Mouse (Mus musculus): ENCODE measurements around the gene Rab3il1. TPM values are rescaled to one million over a fixed set of nuclear protein-coding genes. Genes with fewer than 3 reads are reported as not detected.

Rab3il1 gene
- polyA plus RNA-seq, 1 experiment from 2014 or later = 24.5 TPM

DNA sequence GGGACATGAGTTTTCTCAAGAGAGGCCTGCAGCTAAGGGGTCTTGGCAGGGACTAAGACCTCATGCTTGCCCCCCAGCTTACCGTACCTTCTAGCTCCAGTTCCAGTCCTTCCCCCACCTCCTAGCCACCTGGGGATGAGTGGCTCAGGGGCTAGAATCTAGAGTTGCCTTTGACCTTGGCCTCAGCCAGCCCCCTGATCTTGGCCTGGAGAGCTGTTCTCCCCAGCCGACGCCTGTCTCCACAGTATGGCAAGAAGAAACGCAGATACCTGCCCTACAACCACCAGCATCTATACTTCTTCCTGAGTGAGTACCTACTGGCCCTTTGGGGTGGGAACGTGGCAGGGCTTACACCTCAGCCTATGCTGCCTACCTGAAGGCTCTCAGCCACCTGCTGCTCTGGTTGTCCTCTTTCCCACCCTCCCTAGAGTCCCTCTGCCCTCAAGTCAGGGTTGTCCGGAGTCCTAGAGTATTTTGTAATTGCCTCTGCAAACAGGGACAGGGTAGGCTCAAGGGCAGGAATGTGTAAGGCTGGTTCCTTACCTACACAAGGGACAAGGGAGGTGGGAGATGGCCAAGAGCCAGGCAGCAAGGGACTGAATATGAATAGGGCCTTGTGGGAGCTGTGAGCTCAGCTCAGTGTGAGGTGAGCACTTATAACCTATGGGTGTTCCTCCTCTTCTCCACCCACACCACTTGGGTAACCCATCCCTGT is 53.0 kb downstream of the Rab3il1 start:
- H3K4me1 ChIP-seq = no peaks in the 10 kb centered on the region
- no peak for ATAC-seq (replicated peaks)
- no peak overlapping the region for H3K4me2 ChIP-seq
- 88% methylated on average over 6 of the region's 6 CpGs for WGBS
- no peaks in the 10 kb centered on the region for H3K27me3 ChIP-seq (replicated peaks)
- no peaks in the 10 kb centered on the region for H3K9me3 ChIP-seq
- H3K36me3 ChIP-seq (replicated peaks) = peaks cover 3% of the 10 kb centered on the region; the same call in 1 of the 2 replicates
- H3K9ac ChIP-seq = no peak overlapping the region
- no peak overlapping the region for H3K27ac ChIP-seq
- no peak overlapping the region for H3K4me3 ChIP-seq

DNA sequence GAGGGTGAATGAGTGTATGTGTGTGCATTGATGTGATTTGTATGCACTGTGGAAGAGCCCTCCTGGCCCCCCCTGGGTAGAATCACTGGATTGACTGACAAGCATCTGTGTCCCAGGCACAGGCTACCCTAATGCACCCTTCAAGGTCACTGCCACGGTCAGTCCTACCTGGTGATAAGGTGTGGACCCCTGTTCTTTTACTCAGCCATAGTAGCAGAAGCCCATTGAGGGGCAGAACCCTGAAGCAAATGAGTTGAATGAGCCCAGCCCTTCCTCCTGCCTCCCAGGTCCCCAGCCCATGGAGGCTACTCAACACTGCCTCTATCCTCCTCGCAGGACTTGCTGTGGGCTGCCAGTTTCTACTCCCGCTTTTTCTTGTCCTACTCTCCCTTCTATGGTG is 53.8 kb downstream of the Rab3il1 start:
- H3K27me3 ChIP-seq (replicated peaks) = no peaks in the 10 kb centered on the region
- no peaks in the 10 kb centered on the region for H3K9me3 ChIP-seq
- peaks cover 3% of the 10 kb centered on the region; the same call in 1 of the 2 replicates for H3K36me3 ChIP-seq (replicated peaks)
- no peak overlapping the region for H3K27ac ChIP-seq
- WGBS = 81% methylated on average over 3 of the region's 3 CpGs
- H3K4me3 ChIP-seq = no peak overlapping the region
- H3K4me1 ChIP-seq = no peaks in the 10 kb centered on the region
- no peak overlapping the region for H3K4me2 ChIP-seq
- ATAC-seq (replicated peaks) = no peak
- H3K9ac ChIP-seq = no peak overlapping the region

DNA sequence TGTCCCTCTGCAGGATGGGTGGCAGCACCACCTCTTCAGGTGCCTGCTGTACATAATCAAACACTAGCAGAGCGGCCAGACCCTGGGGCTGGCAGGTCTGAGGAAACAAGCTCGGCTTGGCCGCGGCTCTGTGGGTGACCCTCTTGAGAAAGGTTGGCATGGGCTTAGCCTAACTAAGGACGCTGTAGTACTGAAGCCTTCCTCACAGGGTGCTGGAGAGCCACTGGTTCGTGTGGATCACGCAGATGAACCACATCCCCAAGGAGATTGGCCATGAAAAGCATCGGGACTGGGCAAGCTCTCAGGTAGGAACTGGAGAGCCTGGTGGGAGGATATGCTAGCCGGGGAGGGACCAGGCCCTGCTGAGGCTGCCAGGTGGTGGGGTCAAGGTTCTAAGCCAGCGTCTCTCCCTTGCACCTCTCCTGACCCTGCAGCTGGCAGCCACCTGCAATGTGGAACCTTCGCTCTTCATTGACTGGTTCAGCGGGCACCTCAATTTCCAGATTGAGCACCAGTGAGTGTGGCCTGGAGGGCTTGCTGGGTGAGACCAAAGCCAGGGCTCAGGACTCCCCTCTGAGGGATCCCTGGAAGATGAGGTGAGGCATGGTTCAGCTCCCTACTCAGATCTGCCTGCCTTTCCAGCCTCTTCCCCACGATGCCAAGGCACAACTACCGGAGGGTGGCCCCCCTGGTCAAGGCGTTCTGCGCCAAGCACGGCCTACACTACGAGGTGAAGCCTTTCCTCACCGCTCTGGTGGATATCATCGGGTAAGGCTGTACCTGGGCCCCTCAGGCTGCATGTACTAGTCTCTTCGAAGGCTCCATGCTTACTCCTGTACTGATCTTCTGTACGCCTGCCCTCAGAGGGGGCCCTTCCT is 54.6 kb downstream of the Rab3il1 start:
- Histone ChIP-seq H3K36me3 (replicated peaks) (peaks cover 3% of the 10 kb centered on the region; the same call in 1 of the 2 replicates), H3K9me3 (no peaks in the 10 kb centered on the region), H3K27ac (no peak overlapping the region), H3K27me3 (replicated peaks) (no peaks in the 10 kb centered on the region), H3K4me3 (no peak overlapping the region), H3K9ac (no peak overlapping the region), H3K4me2 (no peak overlapping the region), H3K4me1 (peaks cover 4% of the 10 kb centered on the region; the same call in 1 of the 2 replicates)
- WGBS = 85% methylated on average over 22 of the region's 22 CpGs
- ATAC-seq (replicated peaks) = no peak

DNA sequence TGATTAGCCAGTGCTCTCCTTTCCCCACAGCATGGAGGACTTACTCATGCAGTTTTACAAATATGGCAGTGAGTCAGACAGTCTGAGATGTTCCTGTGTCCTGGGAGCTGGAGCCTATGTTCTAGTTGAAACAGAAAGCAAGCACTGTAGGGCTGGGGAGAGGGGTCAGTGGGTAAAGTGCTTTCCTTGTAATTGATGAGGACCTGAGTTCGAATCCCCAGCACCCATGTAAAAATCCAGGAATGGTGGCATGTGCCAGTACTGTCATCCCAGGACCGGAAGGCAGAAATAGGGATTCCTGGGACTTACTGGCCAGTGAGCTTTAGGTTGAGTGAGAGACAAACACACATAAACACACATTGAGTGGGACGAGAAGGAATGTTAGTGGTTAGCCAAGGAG is 55.2 kb downstream of the Rab3il1 start:
- ATAC-seq (replicated peaks) = no peak
- H3K4me3 ChIP-seq = no peak overlapping the region
- 90% methylated on average over 3 of the region's 3 CpGs for WGBS

DNA sequence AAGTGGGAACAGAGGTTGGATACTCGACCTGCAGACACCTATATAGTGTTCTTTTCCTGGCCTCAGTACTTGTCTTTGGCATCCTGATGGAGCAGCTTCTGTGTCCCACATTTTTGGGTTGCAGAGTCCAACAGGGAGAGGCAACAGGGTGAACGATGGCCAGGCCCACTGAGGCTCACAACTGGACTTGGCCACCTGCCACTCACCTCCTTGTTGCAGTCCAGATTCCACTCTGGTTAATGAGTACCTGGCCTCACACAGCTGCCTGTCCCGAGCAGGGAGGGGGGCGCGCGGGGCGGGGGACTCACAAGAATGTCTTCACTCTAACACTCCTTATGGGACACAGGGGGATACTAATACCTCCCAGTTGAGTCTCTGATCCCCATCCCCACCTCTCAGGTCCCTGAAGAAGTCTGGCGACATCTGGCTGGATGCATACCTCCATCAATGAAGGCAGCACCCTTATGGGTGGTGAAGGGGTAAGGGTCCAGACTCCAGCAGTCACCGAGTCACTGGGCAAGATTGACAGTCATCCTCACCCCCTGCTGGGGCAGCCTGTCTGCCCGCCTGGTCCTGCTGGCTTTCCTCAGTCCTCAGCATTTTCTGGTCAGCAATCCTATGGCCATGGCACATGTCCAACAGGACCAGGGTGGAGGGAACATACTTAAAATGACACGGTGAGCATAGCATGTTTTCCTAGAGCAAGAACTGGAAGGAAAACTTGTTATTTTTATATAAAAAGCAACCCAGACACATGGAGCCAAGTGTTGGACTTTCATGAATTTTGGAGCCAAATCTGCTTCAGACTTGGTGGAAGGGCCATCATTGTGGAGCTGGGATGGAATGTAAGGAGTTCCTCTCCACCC is 56.2 kb downstream of the Rab3il1 start:
- peaks cover 3% of the 10 kb centered on the region; the same call in 1 of the 2 replicates for H3K36me3 ChIP-seq (replicated peaks)
- no peak for ATAC-seq (replicated peaks)
- no peak overlapping the region for H3K4me3 ChIP-seq
- H3K4me1 ChIP-seq = peaks cover 4% of the 10 kb centered on the region; the same call in 1 of the 2 replicates
- H3K27me3 ChIP-seq (replicated peaks) = no peaks in the 10 kb centered on the region
- 76% methylated on average over 11 of the region's 11 CpGs for WGBS
- no peak overlapping the region for H3K9ac ChIP-seq
- no peak overlapping the region for H3K27ac ChIP-seq
- no peaks in the 10 kb centered on the region for H3K9me3 ChIP-seq
- no peak overlapping the region for H3K4me2 ChIP-seq

More for the DNA sequence above, 55.2 kb downstream of the Rab3il1 start:
- Histone ChIP-seq H3K27me3 (replicated peaks) (no peaks in the 10 kb centered on the region), H3K27ac (no peak overlapping the region), H3K9ac (no peak overlapping the region), H3K4me2 (no peak overlapping the region), H3K4me1 (peaks cover 4% of the 10 kb centered on the region; the same call in 1 of the 2 replicates), H3K36me3 (replicated peaks) (peaks cover 3% of the 10 kb centered on the region; the same call in 1 of the 2 replicates), H3K9me3 (no peaks in the 10 kb centered on the region)

- Histone ChIP-seq H3K9ac (no peak overlapping the region), H3K27me3 (replicated peaks) (no peaks in the 10 kb centered on the region), H3K27ac (no peak overlapping the region), H3K36me3 (replicated peaks) (peaks cover 3% of the 10 kb centered on the region; the same call in 1 of the 2 replicates), H3K4me1 (peaks cover 4% of the 10 kb centered on the region; the same call in 1 of the 2 replicates), H3K4me2 (no peak overlapping the region), H3K4me3 (no peak overlapping the region), H3K9me3 (no peaks in the 10 kb centered on the region)
- 87% methylated on average over 1 of the region's 1 CpGs for WGBS
- no peak for ATAC-seq (replicated peaks)
These were observed 56.9 kb downstream of the Rab3il1 start for GRCm38 (mm10) chr19:10058352-10058825.

GRCm38 (mm10) chr19:10058876-10059427 is 57.5 kb downstream of the Rab3il1 start:
- Histone ChIP-seq H3K36me3 (replicated peaks) (peaks cover 3% of the 10 kb centered on the region; the same call in 1 of the 2 replicates), H3K27me3 (replicated peaks) (no peaks in the 10 kb centered on the region), H3K4me1 (peaks cover 4% of the 10 kb centered on the region; the same call in 1 of the 2 replicates), H3K9me3 (no peaks in the 10 kb centered on the region), H3K9ac (no peak overlapping the region), H3K4me2 (no peak overlapping the region), H3K4me3 (no peak overlapping the region), H3K27ac (no peak overlapping the region)
- 50% methylated on average over 9 of the region's 9 CpGs for WGBS
- no peak for ATAC-seq (replicated peaks)

GRCm38 (mm10) chr19:10059911-10060567 is 58.6 kb downstream of the Rab3il1 start:
- no peaks in the 10 kb centered on the region for H3K27me3 ChIP-seq (replicated peaks)
- peaks cover 4% of the 10 kb centered on the region; the same call in 1 of the 2 replicates for H3K4me1 ChIP-seq
- no peak overlapping the region for H3K4me3 ChIP-seq
- H3K9me3 ChIP-seq = no peaks in the 10 kb centered on the region
- H3K27ac ChIP-seq = 0 out of 2 replicates have a peak overlapping the region, but pooled peaks have one; percentile 40
- no peak overlapping the region for H3K4me2 ChIP-seq
- peaks cover 6% of the 10 kb centered on the region; the same call in 1 of the 2 replicates for H3K36me3 ChIP-seq (replicated peaks)
- H3K9ac ChIP-seq = no peak overlapping the region
- ATAC-seq (replicated peaks) = peak; percentile 72
- 55% methylated on average over 10 of the region's 10 CpGs for WGBS

- Histone ChIP-seq H3K4me1 (peaks cover 4% of the 10 kb centered on the region; the same call in 1 of the 2 replicates), H3K27me3 (replicated peaks) (no peaks in the 10 kb centered on the region), H3K9ac (no peak overlapping the region), H3K4me3 (no peak overlapping the region), H3K36me3 (replicated peaks) (peaks cover 15% of the 10 kb centered on the region; the same call in 1 of the 2 replicates), H3K27ac (peak overlapping the region; percentile 46), H3K4me2 (no peak overlapping the region), H3K9me3 (no peaks in the 10 kb centered on the region)
- no peak for ATAC-seq (replicated peaks)
- 43% methylated on average over 8 of the region's 8 CpGs for WGBS
These were observed 59.5 kb downstream of the Rab3il1 start for GRCm38 (mm10) chr19:10060783-10061590.

DNA sequence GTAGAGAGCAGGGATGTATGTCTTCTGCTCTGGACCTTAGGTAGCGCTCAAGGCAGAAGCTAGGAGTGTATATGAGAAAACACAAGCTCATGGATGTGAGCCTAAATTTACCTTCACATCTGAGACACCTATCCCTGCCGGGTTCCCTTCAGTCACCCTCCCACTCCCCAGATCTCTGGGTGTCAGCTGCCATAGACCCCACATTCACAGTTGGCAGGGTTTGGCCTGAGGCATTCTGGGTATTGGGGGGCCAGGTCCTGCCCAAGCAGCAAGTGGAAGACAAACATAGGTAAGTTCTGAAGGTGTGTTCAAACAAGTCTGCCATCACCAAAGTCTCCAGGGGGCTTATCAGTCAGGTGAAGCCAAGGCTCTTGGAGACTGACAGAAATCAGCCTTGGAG is 60.2 kb downstream of the Rab3il1 start:
- Histone ChIP-seq H3K27ac (peak overlapping the region; percentile 46), H3K4me2 (no peak overlapping the region), H3K36me3 (replicated peaks) (peaks cover 17% of the 10 kb centered on the region), H3K9me3 (no peaks in the 10 kb centered on the region), H3K9ac (no peak overlapping the region), H3K4me3 (no peak overlapping the region), H3K27me3 (replicated peaks) (no peaks in the 10 kb centered on the region), H3K4me1 (peaks cover 4% of the 10 kb centered on the region; the same call in 1 of the 2 replicates)
- 98% methylated on average over 2 of the region's 2 CpGs for WGBS
- ATAC-seq (replicated peaks) = no peak

Data from midbrain, embryonic 15.5 days (tissue).